Mouse (Mus musculus) kidney, postnatal 0 days (tissue): ENCODE measurements around the gene Mars2. TPM values are rescaled to one million over a fixed set of nuclear protein-coding genes. Genes with fewer than 3 reads are reported as not detected.

Experiments used
- ATAC-seq: fragments of 200-750 bp; cut with Nextera tagmentation; replicated peaks from 2 replicates; pipeline ENCODE4 v1.8.0; 2017; ENCODE audit warnings: low read depth, moderate number of reproducible peaks, moderate TSS enrichment, moderate library complexity; ENCODE audit not compliant: low FRiP score
- DNase-seq: peaks from one replicate; pipeline ENCODE4 v3.0.0-alpha.2; 2016; ENCODE audit warnings: low spot score
- H3K27ac ChIP-seq: fragments of 300-500 bp; sonication (generic); 2 replicates; pipeline ENCODE4 v1.5.1; 2014; ENCODE audit warnings: mild to moderate bottlenecking
- H3K27me3 ChIP-seq: fragments of 300-500 bp; sonication (generic); 2 replicates; pipeline ENCODE4 v1.6.1; 2014; ENCODE audit warnings: low read length, mixed read lengths; ENCODE audit not compliant: insufficient read depth
- H3K36me3 ChIP-seq: fragments of 300-500 bp; sonication (generic); 2 replicates; pipeline ENCODE4 v1.6.1; 2014; ENCODE audit warnings: low read length, mixed read lengths; ENCODE audit not compliant: insufficient read depth
- H3K4me1 ChIP-seq: fragments of 300-500 bp; sonication (generic); replicated peaks from 2 replicates; pipeline ENCODE4 v1.6.1; 2014; ENCODE audit warnings: antibody characterized with exemption, low read length, mixed read lengths; ENCODE audit not compliant: insufficient read depth
- H3K4me2 ChIP-seq: fragments of 300-500 bp; sonication (generic); 2 replicates; pipeline ENCODE4 v1.6.1; 2014; ENCODE audit warnings: mild to moderate bottlenecking, low read length, moderate library complexity, mixed read lengths
- H3K4me3 ChIP-seq: fragments of 300-500 bp; sonication (generic); replicated peaks from 2 replicates; pipeline ENCODE4 v1.5.1; 2014; ENCODE audit warnings: low read depth, low read length
- H3K9ac ChIP-seq: fragments of 300-500 bp; sonication (generic); 2 replicates; pipeline ENCODE4 v1.6.1; 2014; ENCODE audit warnings: low read depth, low read length
- H3K9me3 ChIP-seq: fragments of 300-500 bp; sonication (generic); replicated peaks from 2 replicates; pipeline ENCODE4 v1.6.1; 2016; ENCODE audit warnings: low read length, inconsistent platforms, mixed read lengths
- CTCF ChIP-seq: IDR thresholded peaks from 2 replicates; pipeline ENCODE4 v1.5.1; 2016; ENCODE audit warnings: antibody characterized with exemption, low read depth, mild to moderate bottlenecking, moderate library complexity
- WGBS: fragments of 180-500 bp; shearing (Covaris S2); extraction: QIAGEN DNeasy Blood & Tissue Kit; methylation state at CpG from one replicate; pipeline ENCODE4 v1.1.7; 2014; 5-methylcytosine and 5-hydroxymethylcytosine counted together
- polyA plus RNA-seq: library from polyadenylated mRNA; unstranded; fragments of >200 nt; fragmentation: Nextera tagmentation; extraction: Ambion mirVana; gene quantifications from 2 replicates; pipeline ENCODE4 v1.2.1, GENCODE M21; 2015

Mars2 gene
- polyA plus RNA-seq, 1 experiment from 2014 or later: 1.8 TPM

DNA sequence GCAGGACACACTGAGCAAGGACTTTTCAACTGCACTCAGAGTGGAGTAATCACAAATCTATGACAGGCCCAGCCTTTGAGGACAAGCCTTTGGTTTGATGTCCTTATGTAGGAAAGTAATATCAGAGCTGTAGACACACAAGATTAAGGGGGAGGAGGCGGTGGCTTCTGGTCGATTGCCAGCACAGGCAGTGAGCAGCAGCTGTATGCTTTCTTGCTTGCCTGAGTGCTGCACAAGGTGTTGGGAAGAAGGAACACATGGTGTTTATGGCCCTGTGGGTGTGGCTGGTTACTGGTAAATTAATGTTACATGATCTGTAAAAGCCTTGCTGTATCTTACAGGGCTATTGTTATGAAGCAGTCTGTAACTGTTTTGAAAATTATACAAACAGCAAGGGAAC, 19.8 kb upstream of the Mars2 start:
- WGBS: 25% methylated on average over 2 of the region's 2 CpGs
- Histone ChIP-seq H3K4me3 (no peak overlapping the region), H3K4me1 (no peaks in the 10 kb centered on the region), H3K9ac (no peak overlapping the region), H3K36me3 (no peaks in the 10 kb centered on the region), H3K4me2 (no peak overlapping the region), H3K27me3 (no peaks in the 10 kb centered on the region), H3K9me3 (no peaks in the 10 kb centered on the region), H3K27ac (no peak overlapping the region)
- peak; percentile 49 for DNase-seq
- no peak for TF ChIP-seq CTCF
- ATAC-seq: no peak

DNA sequence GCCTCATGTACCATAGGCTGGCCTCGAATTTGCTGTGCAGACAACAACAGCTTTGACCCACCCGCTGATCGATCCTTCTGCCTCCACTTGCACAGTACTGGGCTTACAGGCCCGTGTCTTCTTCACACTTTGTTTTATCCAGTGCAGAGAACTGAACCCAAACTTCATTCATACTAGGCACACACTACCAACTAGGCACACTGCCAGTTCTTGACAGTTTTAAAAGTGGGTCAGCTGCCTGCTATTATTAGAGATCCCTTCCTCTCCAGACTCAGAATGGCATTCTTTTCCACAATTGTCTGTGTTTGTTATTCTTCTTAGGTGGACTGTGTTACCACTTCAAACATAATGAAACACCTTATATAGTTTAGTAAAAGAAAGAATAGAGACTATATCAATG, 15.6 kb upstream of the Mars2 start:
- ATAC-seq (no peak), DNase-seq (peak; percentile 28)
- H3K27me3 ChIP-seq: no peaks in the 10 kb centered on the region
- 80% methylated on average over 4 of the region's 4 CpGs for WGBS
- no peak overlapping the region for H3K4me3 ChIP-seq
- no peaks in the 10 kb centered on the region for H3K36me3 ChIP-seq
- H3K4me1 ChIP-seq: no peaks in the 10 kb centered on the region
- no peak for TF ChIP-seq CTCF
- H3K4me2 ChIP-seq: no peak overlapping the region
- no peak overlapping the region for H3K9ac ChIP-seq
- no peaks in the 10 kb centered on the region for H3K9me3 ChIP-seq
- H3K27ac ChIP-seq: no peak overlapping the region

DNA sequence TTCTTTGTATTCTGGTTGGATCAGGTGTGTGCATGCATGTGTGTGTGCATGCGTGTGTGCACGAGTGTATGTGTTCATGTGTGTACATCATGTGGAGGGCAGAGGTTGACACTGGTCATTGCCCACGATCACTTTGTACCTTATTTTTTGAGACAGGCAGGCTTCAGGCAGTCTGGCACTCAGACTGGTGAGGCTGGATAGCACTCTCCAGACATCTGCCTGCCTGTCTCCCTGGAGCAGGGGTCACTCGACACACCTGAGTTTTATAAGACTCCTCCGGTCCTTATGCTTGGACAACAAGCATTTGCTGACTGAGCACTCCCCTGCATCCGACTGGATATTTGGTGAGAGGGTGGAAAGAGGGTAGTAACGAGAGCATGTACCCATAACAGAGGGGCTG, 14.0 kb upstream of the Mars2 start:
- no peak for ATAC-seq
- WGBS: 86% methylated on average over 7 of the region's 7 CpGs
- no peak for TF ChIP-seq CTCF

DNA sequence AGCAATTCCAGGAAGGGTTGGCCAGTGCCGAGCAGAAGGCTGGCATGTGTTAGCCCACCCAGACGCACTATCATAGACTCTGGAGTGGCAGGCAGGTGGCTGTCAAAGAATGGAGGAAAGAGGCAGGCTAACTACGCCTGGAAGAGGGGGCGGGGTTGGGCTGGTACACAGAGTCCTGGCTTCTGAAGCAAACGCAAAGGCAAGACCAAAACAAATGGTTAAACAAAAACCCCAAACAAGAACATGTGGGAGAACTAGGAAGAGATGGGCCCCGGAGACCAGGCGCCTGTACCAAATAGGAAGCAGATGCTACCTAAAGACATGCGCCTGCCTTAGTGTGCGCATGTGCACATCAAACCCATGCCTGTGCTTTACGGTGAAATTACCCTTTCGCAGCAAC, 12.9 kb upstream of the Mars2 start:
- DNase-seq: no peak
- ATAC-seq: no peak

More for the DNA sequence above, 14.0 kb upstream of the Mars2 start:
- Histone ChIP-seq H3K36me3 (no peaks in the 10 kb centered on the region), H3K9me3 (no peaks in the 10 kb centered on the region), H3K27ac (no peak overlapping the region), H3K4me2 (no peak overlapping the region), H3K27me3 (no peaks in the 10 kb centered on the region), H3K4me3 (no peak overlapping the region), H3K4me1 (no peaks in the 10 kb centered on the region), H3K9ac (no peak overlapping the region)
- DNase-seq: no peak

DNA sequence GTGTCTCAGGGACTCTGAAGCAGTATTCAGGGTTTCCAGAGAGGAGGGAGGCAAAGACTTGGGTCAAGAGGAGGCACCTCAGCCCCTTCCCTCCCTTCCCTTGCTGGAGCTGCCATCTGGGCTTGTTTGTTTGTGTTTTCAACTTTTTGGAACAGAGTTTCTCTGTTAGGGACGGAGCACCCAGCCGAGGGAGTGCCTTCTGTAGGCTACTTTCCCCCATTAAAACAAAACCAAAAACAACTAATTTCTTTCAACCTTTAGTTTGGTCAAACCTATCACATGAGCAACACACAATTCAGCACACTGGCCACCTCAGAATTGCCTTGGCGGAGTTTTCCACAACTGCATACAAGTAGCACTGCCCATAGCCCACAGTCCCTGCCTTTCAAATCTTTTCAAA, 11.6 kb upstream of the Mars2 start:
- no peak for TF ChIP-seq CTCF
- WGBS: 40% methylated on average over 3 of the region's 3 CpGs
- H3K27ac ChIP-seq: no peak overlapping the region
- no peak for DNase-seq
- H3K4me2 ChIP-seq: peak overlapping the region; percentile 53
- no peaks in the 10 kb centered on the region for H3K27me3 ChIP-seq
- peak overlapping the region; percentile 40; the same call in 1 of the 2 replicates for H3K9ac ChIP-seq
- H3K9me3 ChIP-seq: no peaks in the 10 kb centered on the region
- peak overlapping the region; percentile 49 for H3K4me3 ChIP-seq
- no peaks in the 10 kb centered on the region for H3K36me3 ChIP-seq
- H3K4me1 ChIP-seq: no peaks in the 10 kb centered on the region
- no peak for ATAC-seq

More for the DNA sequence above, 12.9 kb upstream of the Mars2 start:
- WGBS: 69% methylated on average over 11 of the region's 11 CpGs
- Histone ChIP-seq H3K9me3 (no peaks in the 10 kb centered on the region), H3K4me3 (no peak overlapping the region), H3K4me1 (no peaks in the 10 kb centered on the region), H3K4me2 (no peak overlapping the region), H3K9ac (no peak overlapping the region), H3K27me3 (no peaks in the 10 kb centered on the region), H3K36me3 (no peaks in the 10 kb centered on the region), H3K27ac (no peak overlapping the region)
- TF ChIP-seq CTCF: no peak

DNA sequence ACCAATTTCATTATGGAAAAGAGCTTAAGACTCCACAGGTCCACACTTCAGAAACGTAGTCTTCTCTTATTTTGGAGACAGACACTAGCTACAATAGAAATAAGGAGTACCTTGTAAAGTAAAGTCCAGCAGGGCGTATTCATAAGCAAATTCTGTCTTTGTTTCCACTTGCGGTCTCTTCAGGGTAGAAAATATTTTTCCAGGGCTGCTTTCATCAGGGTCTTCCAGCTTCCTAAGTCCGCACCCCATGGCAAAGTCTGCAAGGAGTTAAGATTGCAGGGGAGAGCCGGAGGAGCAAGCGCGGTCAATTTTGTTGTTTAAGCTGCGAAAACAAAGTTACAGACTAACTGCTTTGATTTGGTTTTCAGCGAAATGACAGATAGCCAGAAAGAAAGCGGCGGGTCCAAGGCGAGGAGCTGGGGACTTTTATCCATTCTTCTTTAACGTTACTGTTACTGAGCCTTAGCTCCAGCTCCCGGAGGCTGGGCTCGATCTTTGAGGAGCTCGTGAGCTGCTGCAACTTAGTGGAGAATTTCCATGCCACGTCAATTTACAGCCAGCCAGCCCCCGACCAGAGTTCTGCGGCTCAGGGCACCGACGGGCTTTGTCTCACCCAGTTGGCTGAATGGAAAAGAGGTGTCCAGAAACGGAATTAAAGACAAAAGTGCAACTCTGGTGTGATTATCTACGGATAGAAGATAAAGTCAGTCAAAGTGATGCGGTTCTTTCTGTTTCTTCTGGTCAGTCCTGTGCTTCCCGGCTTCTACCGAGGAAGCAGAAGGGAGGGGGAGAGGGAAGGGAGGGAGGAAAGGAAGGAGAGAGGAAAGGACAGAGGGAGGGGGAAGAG, 10.7 kb upstream of the Mars2 start, which contains the start of gene Rftn2:
Gene Rftn2, minus strand, starts transcription at position 772 of the 847 bp plus-strand sequence.
- peak within 1 kb of the TSS; percentile 53 for H3K4me2 ChIP-seq
- H3K4me1 ChIP-seq: no peaks in the 10 kb centered on the region
- H3K9me3 ChIP-seq: no peaks in the 10 kb centered on the region
- peak within 1 kb of the TSS; percentile 54 for H3K9ac ChIP-seq
- H3K27ac ChIP-seq: peak within 1 kb of the TSS; percentile 52
- H3K27me3 ChIP-seq: no peaks in the 10 kb centered on the region
- ATAC-seq (no peak), DNase-seq (peak; percentile 76)
- TF ChIP-seq CTCF: no peak
- no peaks in the 10 kb centered on the region for H3K36me3 ChIP-seq
- WGBS: 3% methylated on average over 26 of the region's 26 CpGs
- H3K4me3 ChIP-seq: peak within 1 kb of the TSS; percentile 49

DNA sequence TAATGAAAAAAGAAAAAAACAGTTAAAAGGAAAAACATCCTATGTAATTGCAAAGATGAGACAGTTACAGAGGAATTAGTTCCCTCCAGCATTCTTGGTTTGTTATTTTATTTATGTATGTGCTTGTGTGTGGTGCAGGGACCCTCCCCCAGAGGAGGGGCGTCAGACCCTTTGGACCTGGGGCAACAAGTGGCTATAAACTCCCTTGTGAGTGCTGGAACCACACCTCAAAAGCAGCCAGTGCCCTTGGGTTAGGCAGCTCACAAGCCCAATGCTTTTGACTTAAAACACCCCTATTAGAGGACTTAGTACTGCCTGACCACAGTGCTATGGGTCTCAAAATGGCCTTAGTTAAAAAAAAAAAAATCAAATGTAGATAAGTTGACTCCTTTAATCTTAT, 9.6 kb upstream of the Mars2 start:
- Histone ChIP-seq H3K4me1 (no peaks in the 10 kb centered on the region), H3K27ac (no peak overlapping the region), H3K4me3 (no peak overlapping the region), H3K9ac (no peak overlapping the region), H3K36me3 (no peaks in the 10 kb centered on the region), H3K4me2 (no peak overlapping the region), H3K9me3 (no peaks in the 10 kb centered on the region), H3K27me3 (no peaks in the 10 kb centered on the region)
- DNase-seq (no peak), ATAC-seq (no peak)
- TF ChIP-seq CTCF: no peak
- 27% methylated on average over 1 of the region's 1 CpGs for WGBS
